Comparison of ENCODE assay signal across 23 mouse cellular contexts in the genomic region with DNA sequence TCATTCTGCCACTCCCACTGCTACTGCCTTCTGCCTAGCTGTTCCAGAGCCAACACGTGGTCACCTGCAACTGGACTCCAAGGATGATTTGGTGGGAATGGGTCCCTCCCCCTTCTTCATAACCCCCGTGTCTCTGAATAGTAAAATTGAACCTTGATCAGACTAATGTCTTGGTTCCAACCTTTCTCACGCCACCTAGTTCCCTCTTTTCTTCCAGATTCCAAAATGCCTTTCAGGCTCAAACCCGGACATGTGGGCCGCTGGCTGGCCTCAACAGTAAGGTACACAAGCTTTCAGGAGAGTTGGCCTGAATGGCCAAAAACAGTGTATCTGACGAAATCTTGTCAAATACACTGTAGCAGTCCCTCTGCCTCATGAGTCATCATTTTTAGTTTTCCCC. TPM values are rescaled to one million over a fixed set of nuclear protein-coding genes. Genes with fewer than 3 reads are reported as not detected.
"Had no signal": no experiment of that assay in that cellular context is flagged by ENCODE, and none has a peak within 500 bp of the region (broad histone marks: within the 10 kb centered on the region; RNA-seq: fewer than 3 reads in every experiment).

No protein-coding gene starts in this region.

- H3K9ac ChIP-seq: neural tube, embryonic 13.5 days; neural tube, embryonic 15.5 days; stomach, embryonic 15.5 days had no signal

- H3K4me2 ChIP-seq: neural tube, embryonic 13.5 days; neural tube, embryonic 15.5 days; stomach, embryonic 15.5 days had no signal

- H3K4me1 ChIP-seq: neural tube, embryonic 13.5 days; neural tube, embryonic 15.5 days; stomach, embryonic 15.5 days had no signal

- H3K27me3 ChIP-seq: neural tube, embryonic 13.5 days; neural tube, embryonic 15.5 days; stomach, embryonic 15.5 days had no signal

- H3K4me3 ChIP-seq: neural tube, embryonic 13.5 days; neural tube, embryonic 15.5 days; stomach, embryonic 15.5 days had no signal

- DNase-seq: retina, postnatal 1 day; right cerebral cortex, adult 18-20 months; right cerebral cortex, postnatal 14 days; right cerebral cortex, postnatal 25 days; right cerebral cortex, postnatal 4 days; spleen, adult 18-20 months; thymus, adult 18-20 months; thymus, adult 2 months; thymus, postnatal 14 days; thymus, postnatal 25 days; thymus, postnatal 36 days; thymus, postnatal 4 days had no signal

- H3K27ac ChIP-seq: neural tube, embryonic 13.5 days; neural tube, embryonic 15.5 days; stomach, embryonic 15.5 days; stomach, postnatal 0 days had no signal

- H3K36me3 ChIP-seq: neural tube, embryonic 13.5 days; neural tube, embryonic 15.5 days; stomach, embryonic 15.5 days had no signal

RNA-seq across cellular contexts. Expression of a gene that starts 33.4 kb away (rescaled TPM):
- polyA plus RNA-seq: neural tube, embryonic 13.5 days; neural tube, embryonic 14.5 days; neural tube, embryonic 15.5 days; small intestine, adult 2 months; spleen, adult 2 months; stomach, embryonic 14.5 days; stomach, embryonic 15.5 days; stomach, embryonic 16.5 days; testis, adult 2 months; urinary bladder, adult 2 months had no signal
